Mouse (Mus musculus) cerebellum, adult 8-10 months (tissue): ENCODE results near the gene Hmgb1.
"Not testable (repeated sequence)": the region's sequence is repeated elsewhere in the genome, so short reads cannot be mapped to it uniquely, and the experiment has no call there.

ENCODE experiments used
- DNase-seq: peaks from one replicate; pipeline ENCODE4 v3.0.0; 2022

Hmgb1 gene

GRCm38 (mm10) chr5:149143766-149144375, 40.4 kb downstream of the Hmgb1 start:
- DNase-seq, result no peak

GRCm38 (mm10) chr5:149141155-149141554, 43.1 kb downstream of the Hmgb1 start:
- not testable (repeated sequence) for DNase-seq

- no peak for DNase-seq
Observed at GRCm38 (mm10) chr5:149140336-149140735, 44.0 kb downstream of the Hmgb1 start.

GRCm38 (mm10) chr5:149138087-149138486, 46.2 kb downstream of the Hmgb1 start:
- not testable (repeated sequence) for DNase-seq

- no peak for DNase-seq
Observed at GRCm38 (mm10) chr5:149137447-149137846, 46.8 kb downstream of the Hmgb1 start.

- no peak for DNase-seq
Observed at GRCm38 (mm10) chr5:149136933-149137365, 47.3 kb downstream of the Hmgb1 start.

- DNase-seq, result no peak
Observed at GRCm38 (mm10) chr5:149135455-149136354, 48.6 kb downstream of the Hmgb1 start.

GRCm38 (mm10) chr5:149134751-149135454, 49.4 kb downstream of the Hmgb1 start:
- no peak for DNase-seq

GRCm38 (mm10) chr5:149128473-149128872, 55.8 kb downstream of the Hmgb1 start:
- no peak for DNase-seq

- no peak for DNase-seq
Observed at GRCm38 (mm10) chr5:149123795-149124194, 60.5 kb downstream of the Hmgb1 start.

- DNase-seq, result no peak
Observed at GRCm38 (mm10) chr5:149119341-149119881, 64.9 kb downstream of the Hmgb1 start.

GRCm38 (mm10) chr5:149117815-149118547, 66.3 kb downstream of the Hmgb1 start:
- DNase-seq, result no peak

GRCm38 (mm10) chr5:149114587-149114986, 69.7 kb downstream of the Hmgb1 start:
- DNase-seq, result no peak

GRCm38 (mm10) chr5:149114034-149114433, 70.3 kb downstream of the Hmgb1 start:
- no peak for DNase-seq

- DNase-seq, result no peak
Observed at GRCm38 (mm10) chr5:149113439-149113838, 70.8 kb downstream of the Hmgb1 start.

GRCm38 (mm10) chr5:149112559-149112958, 71.7 kb downstream of the Hmgb1 start:
- DNase-seq, result no peak

GRCm38 (mm10) chr5:149109220-149109619, 75.1 kb downstream of the Hmgb1 start:
- no peak for DNase-seq

- no peak for DNase-seq
Observed at GRCm38 (mm10) chr5:149108178-149108577, 76.1 kb downstream of the Hmgb1 start.

GRCm38 (mm10) chr5:149107566-149107965, 76.7 kb downstream of the Hmgb1 start:
- no peak for DNase-seq

GRCm38 (mm10) chr5:149104096-149104725, 80.1 kb downstream of the Hmgb1 start:
- no peak for DNase-seq

- DNase-seq, result no peak
Observed at GRCm38 (mm10) chr5:149101869-149102268, 82.4 kb downstream of the Hmgb1 start.

- no peak for DNase-seq
Observed at GRCm38 (mm10) chr5:149100091-149100490, 84.2 kb downstream of the Hmgb1 start.
